Mouse (Mus musculus): ENCODE results near the gene D17Wsu92e.

DNA sequence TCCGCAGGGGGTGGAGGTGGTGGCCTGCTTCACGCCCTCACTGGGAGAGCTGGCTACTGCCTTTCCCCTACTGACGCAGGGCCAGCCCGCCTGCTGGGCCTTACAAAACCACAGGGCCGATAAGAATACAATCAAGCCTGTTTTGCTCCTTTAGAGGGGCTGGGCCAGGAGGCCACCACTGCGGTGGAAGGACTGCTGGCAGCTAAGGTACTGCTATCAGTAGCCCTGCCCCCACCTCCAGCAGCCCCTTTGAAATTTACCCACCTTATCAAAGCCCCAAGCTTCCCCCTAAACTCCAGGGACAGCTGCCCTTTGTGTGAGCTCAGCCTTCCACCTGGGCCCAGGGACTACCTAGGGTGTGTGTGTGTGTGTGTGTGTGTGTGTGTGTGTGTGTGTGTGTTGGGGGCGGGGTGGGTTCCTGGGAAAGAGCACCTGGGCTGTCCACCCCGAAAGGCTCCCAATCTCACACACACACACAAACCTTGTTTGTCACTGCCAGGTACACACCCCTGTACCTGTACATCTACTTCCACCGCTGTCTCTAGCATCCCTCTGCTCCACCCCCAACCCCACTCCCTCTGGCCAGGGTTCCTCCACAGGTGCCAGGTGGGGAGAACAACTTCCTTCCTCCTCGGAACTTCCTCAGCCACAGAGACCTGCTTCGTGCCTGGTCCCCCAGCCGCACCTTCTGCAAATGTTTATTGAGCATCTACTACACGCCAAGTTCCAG lies 85.9 kb downstream of the D17Wsu92e start:
- TF ChIP-seq ZNF384 (IDR thresholded peaks at IDR 0.05; ENCODE audit: low read depth, low read length) = no peak
- TF ChIP-seq HCFC1 (IDR thresholded peaks at IDR 0.05; ENCODE audit: borderline replicate concordance, insufficient read depth, low read length) = no peak
- TF ChIP-seq MAFK (IDR thresholded peaks at IDR 0.05; ENCODE audit: insufficient read depth, low read depth, low read length) = no peak
- no peak for TF ChIP-seq ZC3H11A (IDR thresholded peaks at IDR 0.05; ENCODE audit: borderline replicate concordance, low read depth, low read length)

Measured in ES-E14 (cell line).